Mouse (Mus musculus) testis, postnatal 14 days (tissue): ENCODE measurements at regions not wholly inside any gene's neighbourhood (a gene's known extent, or its start where the extent isn't known, plus 50 kb on each side); places are given as distances from the start of the nearest gene placed in this dataset.

Experiments used
- DNase-seq: peaks from one replicate; pipeline ENCODE4 v3.0.0; 2021; ENCODE audit warnings: low spot score

- DNase-seq = no peak
Measured at GRCm38 (mm10) chr16:21274012-21274528, 69.5 kb downstream of the Ephb3 start.

- DNase-seq = no peak
Measured at GRCm38 (mm10) chr16:21277789-21278342, 73.3 kb downstream of the Ephb3 start.

- DNase-seq = no peak
Measured at GRCm38 (mm10) chr16:21278387-21278786, 73.8 kb downstream of the Ephb3 start.

- no peak for DNase-seq
Measured at GRCm38 (mm10) chr16:21280200-21280627, 75.7 kb downstream of the Ephb3 start.

- no peak for DNase-seq
Measured at GRCm38 (mm10) chr16:21281958-21282730, 77.6 kb downstream of the Ephb3 start.

- DNase-seq = no peak
Measured at GRCm38 (mm10) chr16:21286099-21286498, 81.5 kb downstream of the Ephb3 start.

GRCm38 (mm10) chr16:21289528-21289927 lies 85.0 kb downstream of the Ephb3 start:
- no peak for DNase-seq

GRCm38 (mm10) chr16:21293010-21293409 lies 88.5 kb downstream of the Ephb3 start:
- no peak for DNase-seq

- DNase-seq = no peak
Measured at GRCm38 (mm10) chr16:21293569-21293968, 89.0 kb downstream of the Ephb3 start.

GRCm38 (mm10) chr16:21294677-21295411 lies 90.3 kb downstream of the Ephb3 start:
- no peak for DNase-seq

- no peak for DNase-seq
Measured at GRCm38 (mm10) chr16:21295956-21296733, 91.6 kb downstream of the Ephb3 start.

- DNase-seq = no peak
Measured at GRCm38 (mm10) chr16:21296786-21297185, 92.2 kb downstream of the Ephb3 start.

GRCm38 (mm10) chr16:21298866-21299265 lies 94.3 kb downstream of the Ephb3 start:
- no peak for DNase-seq

GRCm38 (mm10) chr16:21305859-21306258 lies 101.3 kb downstream of the Ephb3 start:
- DNase-seq = no peak

- DNase-seq = no peak
Measured at GRCm38 (mm10) chr16:21308513-21308912, 104.0 kb downstream of the Ephb3 start.

- DNase-seq = peak; percentile 34
Measured at GRCm38 (mm10) chr16:21310636-21311615, 106.4 kb downstream of the Ephb3 start.

GRCm38 (mm10) chr16:21311781-21312180 lies 107.2 kb downstream of the Ephb3 start:
- no peak for DNase-seq

GRCm38 (mm10) chr16:21315751-21316151 lies 107.2 kb upstream of the Vps8 start:
- DNase-seq = no peak

GRCm38 (mm10) chr16:21318009-21318639 lies 104.8 kb upstream of the Vps8 start:
- no peak for DNase-seq

- no peak for DNase-seq
Measured at GRCm38 (mm10) chr16:21318640-21319365, 104.1 kb upstream of the Vps8 start.
